Mouse (Mus musculus) fat pad, adult 2 months (tissue): ENCODE results near the gene Gm5414.

Source experiments
- DNase-seq: peaks from one replicate; pipeline ENCODE4 v3.0.0-alpha.2; 2011; ENCODE audit warnings: low read depth, low spot score; ENCODE audit errors: extremely low read depth

The Gm5414 gene

GRCm38 (mm10) chr15:101627884-101628283, at the start of gene Gm5414:
Gene Gm5414, minus strand, starts transcription at chr15:101628188.
- no peak for DNase-seq

- DNase-seq: no peak
Measured at GRCm38 (mm10) chr15:101675978-101676377, 48.0 kb upstream of the Gm5414 start.

DNA sequence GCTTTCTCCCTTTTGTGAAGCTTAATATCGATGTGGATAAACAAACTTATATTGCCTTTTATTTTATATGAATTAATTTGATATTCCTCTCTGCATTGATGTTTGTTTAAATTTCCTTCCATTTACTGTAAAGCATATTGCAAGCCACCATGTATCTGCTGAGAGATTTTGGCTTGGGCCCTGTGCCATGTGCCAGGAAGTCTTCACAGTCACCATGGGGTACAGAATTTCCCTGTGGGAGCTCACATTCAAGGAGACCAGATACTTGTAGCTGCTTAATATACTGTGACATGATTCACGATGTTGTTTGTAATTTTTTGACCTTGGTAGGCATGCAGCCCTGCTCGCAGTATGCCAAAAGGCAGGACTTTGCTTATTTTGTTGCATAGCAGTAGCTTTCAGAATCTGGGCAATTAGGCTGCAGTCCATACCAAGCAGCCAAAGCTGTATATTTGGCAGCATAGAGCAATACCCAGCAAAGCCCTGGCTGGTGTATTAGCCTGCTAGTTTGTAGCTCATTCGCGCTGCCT, 24.8 kb upstream of the Gm5414 start:
- no peak for DNase-seq

GRCm38 (mm10) chr15:101647280-101647679, 19.3 kb upstream of the Gm5414 start, which contains the start of gene Gm5478:
Gene Gm5478, minus strand, starts transcription at chr15:101647380.
- no peak for DNase-seq

DNA sequence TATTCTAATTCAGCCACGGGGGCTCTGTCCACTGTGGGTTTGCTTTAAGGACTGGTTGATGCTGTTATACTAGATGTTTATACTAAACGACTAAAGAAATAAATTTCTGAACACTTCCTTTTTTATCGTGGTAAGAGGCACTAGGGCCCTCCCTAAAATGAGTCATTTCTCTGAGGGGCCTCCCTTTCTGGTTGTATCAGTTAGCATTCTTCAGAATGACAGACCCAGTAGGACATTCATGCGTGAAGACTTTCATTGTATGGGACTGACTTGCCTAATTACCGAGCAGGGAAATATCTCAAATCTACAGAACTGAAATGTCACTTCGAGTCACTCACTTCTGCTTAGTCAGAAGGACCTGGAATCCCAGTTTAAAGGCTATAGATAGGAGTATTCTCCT, 28.9 kb downstream of the Gm5414 start:
- no peak for DNase-seq

GRCm38 (mm10) chr15:101588216-101588615, 39.8 kb downstream of the Gm5414 start:
- DNase-seq: no peak

DNA sequence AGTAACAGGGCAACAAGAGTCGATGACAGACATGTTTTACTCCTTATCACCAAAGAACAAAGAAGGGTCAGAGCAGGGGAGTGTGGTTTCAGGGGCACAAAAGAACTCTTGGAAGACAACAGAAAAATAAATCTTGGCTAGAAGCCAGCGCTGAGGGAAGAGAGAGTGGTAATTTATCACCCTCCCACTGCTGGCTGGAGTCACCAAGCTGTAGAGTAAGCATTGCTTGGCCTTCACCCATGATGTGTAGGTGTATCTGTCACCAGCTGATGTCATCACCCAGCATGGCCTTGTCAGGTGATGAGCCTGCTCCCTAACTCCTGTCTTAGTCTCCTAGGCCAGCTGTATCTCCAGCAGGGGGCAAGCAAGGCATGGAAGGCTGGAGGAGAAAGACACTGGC, 43.5 kb downstream of the Gm5414 start:
- peak; percentile 76 for DNase-seq

GRCm38 (mm10) chr15:101583211-101583965, 44.6 kb downstream of the Gm5414 start:
- DNase-seq: peak; percentile 83

DNA sequence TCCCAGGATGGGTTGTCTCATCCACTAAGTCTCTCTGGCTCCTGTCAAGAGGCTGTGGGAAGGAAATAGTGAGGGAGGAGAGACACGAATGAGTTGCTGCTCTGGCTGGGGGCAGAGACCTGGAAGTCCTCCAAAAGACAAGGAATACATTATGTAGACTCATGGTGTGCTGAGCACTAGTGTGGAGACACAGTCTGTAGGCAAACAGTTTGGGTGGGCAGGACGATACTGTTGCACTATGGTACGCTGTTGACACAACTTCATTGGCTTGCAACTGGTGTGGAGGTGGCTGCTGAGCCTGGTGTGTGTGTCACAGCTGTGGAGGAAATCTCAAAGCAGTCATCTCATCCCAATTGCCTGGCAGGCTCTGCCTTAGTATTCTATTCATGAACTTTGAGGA, 46.3 kb downstream of the Gm5414 start:
- no peak for DNase-seq

DNA sequence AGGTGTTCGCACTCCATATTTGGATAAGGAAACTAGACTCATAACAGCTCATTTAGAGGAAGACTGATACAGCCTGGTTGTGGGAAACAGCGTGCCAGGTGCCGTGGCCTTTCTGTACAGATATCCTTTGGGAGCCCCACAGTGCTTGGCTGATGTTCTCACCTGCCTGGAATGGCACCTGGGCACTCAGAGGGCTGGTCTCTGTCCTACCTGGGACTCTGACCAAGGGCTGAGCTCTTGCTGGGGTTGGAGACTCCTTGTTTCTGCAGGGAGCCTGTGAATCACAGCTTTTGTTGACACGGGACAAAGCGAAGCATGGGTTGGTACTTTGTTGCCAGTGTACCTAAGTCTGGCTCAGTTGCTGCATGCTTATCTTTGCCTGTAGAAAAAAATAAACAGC, 52.5 kb downstream of the Gm5414 start:
- DNase-seq: no peak
